Mouse (Mus musculus) midbrain, embryonic 15.5 days (tissue): ENCODE results near the gene Glis2. TPM values are rescaled to one million over a fixed set of nuclear protein-coding genes. Genes with fewer than 3 reads are reported as not detected.
A peak's percentile ranks its signal among the peaks of the same experiment; 100 is the strongest.

Experiments used
- ATAC-seq: fragments of 200-750 bp; cut with Nextera tagmentation; replicated peaks from 2 replicates; pipeline ENCODE4 v1.8.0; 2017; ENCODE audit warnings: moderate TSS enrichment
- H3K27ac ChIP-seq: fragments of 300-500 bp; sonication (generic); 2 replicates; pipeline ENCODE4 v1.5.1; 2015; ENCODE audit warnings: mild to moderate bottlenecking, inconsistent platforms
- H3K27me3 ChIP-seq: fragments of 300-500 bp; sonication (generic); replicated peaks from 2 replicates; pipeline ENCODE4 v1.6.1; 2015; ENCODE audit warnings: inconsistent platforms
- H3K36me3 ChIP-seq: fragments of 300-500 bp; sonication (generic); replicated peaks from 2 replicates; pipeline ENCODE4 v1.6.1; 2015; ENCODE audit warnings: inconsistent platforms
- H3K4me1 ChIP-seq: fragments of 300-500 bp; sonication (generic); 2 replicates; pipeline ENCODE4 v1.6.1; 2015; ENCODE audit warnings: inconsistent platforms
- H3K4me2 ChIP-seq: fragments of 300-500 bp; sonication (generic); 2 replicates; pipeline ENCODE4 v1.6.1; 2015; ENCODE audit warnings: inconsistent platforms, mild to moderate bottlenecking, moderate library complexity
- H3K4me3 ChIP-seq: fragments of 300-500 bp; sonication (generic); 2 replicates; pipeline ENCODE4 v1.5.1; 2015; ENCODE audit warnings: mild to moderate bottlenecking, inconsistent platforms
- H3K9ac ChIP-seq: fragments of 300-500 bp; sonication (generic); 2 replicates; pipeline ENCODE4 v1.6.1; 2015; ENCODE audit warnings: mild to moderate bottlenecking, inconsistent platforms
- H3K9me3 ChIP-seq: fragments of 300-500 bp; sonication (generic); 2 replicates; pipeline ENCODE4 v1.6.1; 2016; ENCODE audit warnings: inconsistent platforms
- WGBS: fragments of 180-500 bp; shearing (Covaris S2); methylation state at CpG from one replicate; pipeline ENCODE4 v1.1.7; 2015; ENCODE audit warnings: mixed read lengths; 5-methylcytosine and 5-hydroxymethylcytosine counted together
- polyA plus RNA-seq: library from polyadenylated mRNA; unstranded; fragments of >200 nt; fragmentation: Nextera tagmentation; extraction: Ambion mirVana; gene quantifications from 2 replicates; pipeline ENCODE4 v1.2.1, GENCODE M21; 2015

Glis2 gene
- polyA plus RNA-seq, 1 experiment from 2014 or later, result 17.3 TPM

DNA sequence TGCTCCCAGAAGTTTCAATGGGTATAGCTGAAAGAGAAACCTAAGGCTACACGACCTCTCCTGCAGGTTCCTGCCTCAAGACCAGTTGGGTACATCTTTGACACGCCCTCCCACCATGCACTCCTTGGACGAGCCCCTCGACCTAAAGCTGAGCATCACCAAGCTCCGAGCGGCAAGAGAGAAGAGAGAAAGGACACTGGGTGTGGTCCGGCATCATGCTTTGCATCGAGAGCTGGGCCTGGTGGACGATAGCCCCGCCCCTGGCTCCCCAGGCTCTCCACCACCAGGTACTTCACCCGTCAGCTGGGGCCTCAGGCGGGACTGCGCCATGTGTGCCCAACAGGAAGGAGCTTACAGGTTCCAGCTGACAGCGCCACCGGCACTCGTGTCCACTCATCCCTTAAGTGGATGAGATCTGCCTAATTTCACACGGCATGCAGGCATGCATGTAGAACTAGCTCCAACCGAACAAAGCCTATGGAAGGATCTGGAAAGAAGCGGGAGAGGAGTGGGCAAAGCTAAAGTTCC lies 14.1 kb downstream of the Glis2 start:
- Histone ChIP-seq H3K27me3 (no peaks in the 10 kb centered on the region), H3K4me2 (no peak overlapping the region), H3K4me1 (peaks cover 35% of the 10 kb centered on the region), H3K4me3 (no peak overlapping the region), H3K27ac (0 out of 2 replicates have a peak overlapping the region, but pooled peaks have one; percentile 32), H3K9ac (no peak overlapping the region), H3K9me3 (no peaks in the 10 kb centered on the region), H3K36me3 (peaks cover 30% of the 10 kb centered on the region)
- 85% methylated on average over 19 of the region's 19 CpGs for WGBS
- ATAC-seq, result no peak

DNA sequence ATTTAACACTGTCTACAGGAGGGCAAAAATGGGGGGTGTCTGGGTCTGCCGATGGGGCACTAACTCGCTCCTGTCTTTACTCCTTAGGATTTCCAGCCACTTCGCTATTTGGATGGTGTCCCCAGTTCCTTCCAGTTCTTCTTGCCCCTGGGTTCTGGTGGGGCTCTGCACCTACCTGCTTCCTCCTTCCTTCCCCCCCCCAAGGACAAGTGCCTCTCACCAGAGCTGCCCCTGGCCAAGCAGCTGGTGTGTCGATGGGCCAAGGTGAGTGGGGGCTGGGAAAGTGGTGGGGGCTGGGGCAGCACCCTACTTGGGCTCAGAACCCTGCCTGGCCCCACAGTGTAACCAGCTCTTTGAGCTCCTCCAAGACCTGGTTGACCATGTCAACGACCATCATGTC lies 16.7 kb downstream of the Glis2 start:
- Histone ChIP-seq H3K9me3 (no peaks in the 10 kb centered on the region), H3K36me3 (peaks cover 50% of the 10 kb centered on the region), H3K9ac (no peak overlapping the region), H3K4me3 (no peak overlapping the region), H3K4me2 (no peak overlapping the region), H3K27ac (no peak overlapping the region), H3K27me3 (no peaks in the 10 kb centered on the region), H3K4me1 (peaks cover 18% of the 10 kb centered on the region)
- 93% methylated on average over 5 of the region's 5 CpGs for WGBS
- no peak for ATAC-seq

DNA sequence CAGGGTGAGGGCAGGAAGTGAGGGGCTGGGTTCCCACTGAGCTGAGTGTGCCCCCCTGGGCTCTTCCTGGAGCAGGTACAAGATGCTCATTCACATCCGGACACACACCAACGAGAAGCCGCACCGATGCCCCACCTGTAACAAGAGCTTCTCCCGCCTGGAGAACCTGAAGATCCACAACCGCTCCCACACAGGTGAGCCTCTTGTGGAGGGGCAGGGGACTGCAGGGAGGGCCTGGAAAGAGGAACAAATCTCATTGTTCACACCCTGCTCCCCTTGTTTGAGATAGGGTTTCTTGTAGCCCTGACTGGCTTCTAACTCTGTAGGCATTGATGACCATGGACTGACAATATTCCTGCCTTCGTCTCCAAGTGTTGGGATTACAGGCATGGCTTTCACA lies 17.2 kb downstream of the Glis2 start:
- Histone ChIP-seq H3K36me3 (peaks cover 54% of the 10 kb centered on the region), H3K27me3 (no peaks in the 10 kb centered on the region), H3K9ac (no peak overlapping the region), H3K9me3 (no peaks in the 10 kb centered on the region), H3K27ac (no peak overlapping the region), H3K4me2 (no peak overlapping the region), H3K4me1 (peaks cover 13% of the 10 kb centered on the region), H3K4me3 (no peak overlapping the region)
- no peak for ATAC-seq
- 94% methylated on average over 7 of the region's 7 CpGs for whole genome bisulfite sequencing

DNA sequence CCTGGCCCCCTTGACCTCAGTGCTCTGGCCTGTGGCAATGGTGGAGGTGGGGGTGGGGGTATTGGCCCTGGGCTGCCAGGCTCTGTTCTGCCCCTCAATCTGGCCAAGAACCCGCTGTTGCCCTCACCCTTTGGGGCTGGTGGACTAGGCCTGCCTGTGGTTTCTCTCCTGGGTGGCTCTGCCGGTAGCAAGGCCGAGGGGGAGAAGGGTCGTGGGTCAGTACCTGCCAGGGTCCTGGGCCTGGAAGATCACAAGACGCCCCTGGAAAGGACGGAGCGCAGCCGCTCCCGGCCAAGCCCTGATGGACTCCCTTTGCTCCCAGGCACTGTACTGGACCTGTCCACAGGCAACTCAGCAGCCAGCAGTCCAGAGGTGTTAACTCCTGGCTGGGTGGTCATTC lies 19.2 kb downstream of the Glis2 start:
- Histone ChIP-seq H3K27ac (no peak overlapping the region), H3K4me2 (no peak overlapping the region), H3K4me1 (no peaks in the 10 kb centered on the region), H3K4me3 (no peak overlapping the region), H3K36me3 (peaks cover 53% of the 10 kb centered on the region), H3K9ac (no peak overlapping the region), H3K9me3 (no peaks in the 10 kb centered on the region), H3K27me3 (no peaks in the 10 kb centered on the region)
- 91% methylated on average over 9 of the region's 9 CpGs for WGBS
- ATAC-seq, result no peak

DNA sequence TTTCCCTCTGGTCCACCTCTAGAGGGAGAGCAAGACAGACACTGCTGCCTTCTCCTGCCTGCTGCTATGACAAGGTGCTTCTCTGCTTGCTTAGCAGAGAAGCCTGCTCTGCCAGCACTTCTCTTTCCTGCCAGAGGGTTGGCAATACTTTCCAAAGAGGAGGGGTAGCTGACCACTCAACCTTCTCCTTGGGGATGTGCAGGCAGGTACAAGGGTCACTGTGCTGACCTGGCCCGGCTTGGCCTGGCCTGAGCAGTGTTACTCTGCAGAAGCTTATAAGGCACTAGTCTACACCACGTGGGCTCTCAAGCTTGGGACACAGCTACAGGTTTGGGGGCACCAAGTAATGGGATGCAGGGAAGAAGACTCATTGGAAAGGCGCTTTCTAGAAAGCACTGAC lies 20.1 kb downstream of the Glis2 start:
- no peak overlapping the region for H3K4me3 ChIP-seq
- H3K4me2 ChIP-seq, result no peak overlapping the region
- no peaks in the 10 kb centered on the region for H3K4me1 ChIP-seq
- peaks cover 50% of the 10 kb centered on the region for H3K36me3 ChIP-seq
- H3K9ac ChIP-seq, result no peak overlapping the region
- 93% methylated on average over 3 of the region's 3 CpGs for WGBS
- H3K9me3 ChIP-seq, result no peaks in the 10 kb centered on the region
- H3K27ac ChIP-seq, result no peak overlapping the region
- H3K27me3 ChIP-seq, result no peaks in the 10 kb centered on the region
- peak; percentile 29; the same call in 1 of the 2 replicates for ATAC-seq

DNA sequence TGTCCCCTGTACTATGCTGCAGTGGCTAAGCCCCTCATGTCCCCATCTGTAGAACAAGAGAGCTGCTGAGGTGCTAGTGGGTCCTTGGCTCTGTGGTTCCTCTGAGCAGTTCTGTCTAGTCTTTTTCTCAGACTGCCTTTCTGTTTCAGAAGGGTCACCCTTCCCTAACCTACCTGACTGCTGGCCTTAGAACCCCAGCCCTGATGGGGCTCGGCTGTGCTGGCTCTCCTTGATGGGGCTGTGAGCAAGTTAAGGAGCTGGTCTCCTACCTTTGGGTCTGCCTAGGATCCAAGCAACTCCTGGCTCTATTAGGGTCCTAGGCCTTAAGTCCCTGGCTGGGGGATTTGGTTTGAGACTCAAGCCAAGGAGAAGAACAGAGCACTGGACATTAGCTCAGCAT lies 20.8 kb downstream of the Glis2 start:
- WGBS, result 84% methylated on average over 1 of the region's 1 CpGs
- no peaks in the 10 kb centered on the region for H3K4me1 ChIP-seq
- H3K9ac ChIP-seq, result no peak overlapping the region
- H3K4me2 ChIP-seq, result no peak overlapping the region
- no peak for ATAC-seq
- no peak overlapping the region for H3K27ac ChIP-seq
- H3K9me3 ChIP-seq, result no peaks in the 10 kb centered on the region
- no peaks in the 10 kb centered on the region for H3K27me3 ChIP-seq
- H3K36me3 ChIP-seq, result peaks cover 47% of the 10 kb centered on the region
- no peak overlapping the region for H3K4me3 ChIP-seq

DNA sequence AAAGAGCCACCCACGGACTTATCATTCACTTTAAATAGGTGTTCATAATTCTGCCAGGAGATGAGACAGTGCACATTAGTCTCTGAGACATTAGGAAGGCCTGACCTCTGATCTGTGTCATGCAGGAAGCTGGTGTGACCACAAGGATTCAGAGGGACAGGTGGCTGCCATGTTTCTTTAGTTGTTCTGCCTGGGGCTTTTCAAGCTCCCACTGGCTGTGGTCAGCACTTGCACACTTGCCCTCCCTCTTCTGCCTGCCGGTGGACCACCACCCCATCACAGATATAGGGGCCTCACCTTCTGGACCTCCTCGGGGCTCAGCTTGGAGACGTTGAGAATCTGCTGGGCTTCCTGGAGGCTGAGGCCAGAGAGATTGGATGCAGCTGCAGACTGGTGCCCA lies 22.3 kb downstream of the Glis2 start:
- Histone ChIP-seq H3K9me3 (no peaks in the 10 kb centered on the region), H3K4me2 (no peak overlapping the region), H3K4me1 (peaks cover 3% of the 10 kb centered on the region; the same call in 1 of the 2 replicates), H3K9ac (no peak overlapping the region), H3K36me3 (peaks cover 38% of the 10 kb centered on the region), H3K27me3 (no peaks in the 10 kb centered on the region), H3K27ac (no peak overlapping the region), H3K4me3 (no peak overlapping the region)
- no peak for ATAC-seq
- 81% methylated on average over 4 of the region's 4 CpGs for WGBS

DNA sequence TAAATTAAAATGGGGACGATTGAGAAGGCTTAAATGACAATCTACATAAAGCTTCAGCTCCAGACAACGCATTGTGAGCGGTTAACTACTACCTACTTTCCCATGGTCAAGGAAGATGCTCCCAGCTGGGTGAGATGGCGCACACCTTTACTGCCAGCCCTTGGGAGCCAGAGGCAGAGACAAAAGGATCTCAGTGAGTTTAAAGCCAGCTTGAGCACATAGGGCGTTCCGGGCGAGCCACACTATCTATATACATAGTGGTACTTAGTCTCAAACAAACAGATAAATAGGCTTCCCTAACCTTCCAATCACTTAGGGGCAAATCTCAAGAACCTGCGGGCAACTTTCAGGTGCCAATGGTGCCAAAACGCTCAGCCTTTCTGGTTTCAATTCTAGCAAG lies 29.6 kb downstream of the Glis2 start:
- Histone ChIP-seq H3K9me3 (no peaks in the 10 kb centered on the region), H3K4me3 (peak overlapping the region; percentile 67), H3K4me2 (peak overlapping the region; percentile 65), H3K27ac (peak overlapping the region; percentile 85), H3K4me1 (peaks cover 30% of the 10 kb centered on the region), H3K36me3 (peaks cover 6% of the 10 kb centered on the region; the same call in 1 of the 2 replicates), H3K27me3 (no peaks in the 10 kb centered on the region), H3K9ac (peak overlapping the region; percentile 69)
- 17% methylated on average over 9 of the region's 9 CpGs for WGBS
- ATAC-seq, result peak; percentile 32

DNA sequence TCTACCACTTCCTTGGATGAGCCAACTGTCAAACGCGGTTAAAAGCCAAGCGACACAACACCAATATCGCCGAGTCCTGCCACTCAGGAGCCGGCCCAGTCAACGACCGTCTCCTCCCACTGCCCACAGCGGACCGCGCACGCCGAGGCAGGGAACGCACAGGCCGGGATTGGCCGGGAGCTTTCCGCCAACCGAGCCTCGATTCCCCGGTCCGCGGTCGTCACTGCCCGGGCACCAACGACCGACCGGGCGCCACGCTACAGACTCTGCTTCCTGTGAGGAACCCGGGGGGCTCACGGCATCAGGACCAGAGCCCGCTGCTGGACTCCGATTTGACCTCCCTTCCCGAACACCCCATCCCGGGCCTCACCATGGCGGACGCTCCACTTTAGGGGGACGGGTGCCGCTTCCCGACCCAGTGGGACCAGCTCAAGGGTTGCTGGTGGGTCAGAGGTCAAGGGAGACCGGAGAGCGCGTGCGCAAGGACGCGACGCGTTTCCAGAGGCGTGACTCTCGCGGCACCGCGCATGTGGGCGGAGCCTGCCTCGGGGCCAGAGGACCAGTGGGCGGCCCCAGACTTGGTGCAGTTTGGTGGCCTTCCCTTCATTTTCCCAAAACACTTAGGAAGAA lies 30.1 kb downstream of the Glis2 start, which contains the start of gene Pam16:
Pam16 (minus strand) TSS at position 508 of the 630 bp plus-strand sequence.
- peak within 1 kb of the TSS; percentile 69 for H3K9ac ChIP-seq
- peaks cover 6% of the 10 kb centered on the region; the same call in 1 of the 2 replicates for H3K36me3 ChIP-seq
- under 1% methylated on average over 56 of the region's 56 CpGs for WGBS
- peak within 1 kb of the TSS; percentile 67 for H3K4me3 ChIP-seq
- H3K4me2 ChIP-seq, result peak within 1 kb of the TSS; percentile 65
- peak within 1 kb of the TSS; percentile 85 for H3K27ac ChIP-seq
- peak; percentile 87 for ATAC-seq
- no peaks in the 10 kb centered on the region for H3K9me3 ChIP-seq
- H3K4me1 ChIP-seq, result peaks cover 30% of the 10 kb centered on the region
- no peaks in the 10 kb centered on the region for H3K27me3 ChIP-seq

DNA sequence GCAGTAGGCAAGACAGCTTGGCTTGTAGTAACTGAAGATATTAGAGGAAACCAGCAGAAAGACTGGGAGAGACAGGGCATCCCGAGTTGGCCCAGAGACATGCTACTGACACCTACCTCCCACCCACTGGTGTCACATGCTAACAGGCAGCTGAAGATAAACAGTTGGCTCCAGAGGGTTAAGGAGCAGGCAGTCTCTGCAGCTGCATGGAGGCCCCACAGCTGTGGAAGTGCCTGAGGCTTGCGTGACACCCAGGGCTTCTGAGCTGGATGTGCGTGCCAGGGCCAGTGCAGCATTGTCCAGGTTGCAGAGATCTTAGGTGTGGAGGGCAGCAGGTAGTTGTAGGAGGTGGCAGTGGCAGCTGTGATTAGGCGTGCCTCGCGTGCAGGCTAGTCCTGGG lies 32.6 kb downstream of the Glis2 start:
- H3K4me1 ChIP-seq, result peaks cover 24% of the 10 kb centered on the region
- H3K27me3 ChIP-seq, result no peaks in the 10 kb centered on the region
- no peaks in the 10 kb centered on the region for H3K9me3 ChIP-seq
- no peak overlapping the region for H3K27ac ChIP-seq
- peaks cover 6% of the 10 kb centered on the region; the same call in 1 of the 2 replicates for H3K36me3 ChIP-seq
- H3K9ac ChIP-seq, result no peak overlapping the region
- H3K4me2 ChIP-seq, result no peak overlapping the region
- H3K4me3 ChIP-seq, result no peak overlapping the region
- no peak for ATAC-seq
- 86% methylated on average over 6 of the region's 6 CpGs for WGBS

DNA sequence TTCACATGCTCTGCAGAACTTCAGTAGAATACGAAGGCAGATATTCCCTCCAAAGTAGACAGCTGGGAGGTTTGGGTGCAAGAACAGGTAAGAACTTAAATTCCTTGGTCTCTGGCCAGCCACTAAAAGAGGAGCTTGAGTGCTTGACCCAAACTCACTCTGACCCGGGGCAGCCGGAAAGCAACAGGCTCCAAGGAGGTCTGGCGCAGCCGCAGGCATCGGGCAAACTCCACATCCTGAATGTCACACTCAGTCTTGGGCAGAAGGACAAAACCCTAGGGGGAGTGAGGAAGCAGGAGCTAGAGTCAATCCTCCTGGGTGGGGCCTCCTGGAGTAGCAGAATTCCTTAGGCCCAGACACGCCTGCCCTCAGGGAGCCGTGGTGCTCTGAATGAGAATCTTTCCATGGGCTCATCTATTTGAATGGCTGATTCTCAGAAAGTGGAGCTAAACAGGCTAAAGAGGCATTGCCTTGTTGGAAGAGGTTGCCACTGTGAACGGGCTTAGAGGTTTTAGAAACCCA lies 34.4 kb downstream of the Glis2 start:
- Histone ChIP-seq H3K27me3 (no peaks in the 10 kb centered on the region), H3K4me3 (no peak overlapping the region), H3K4me1 (peaks cover 6% of the 10 kb centered on the region), H3K27ac (no peak overlapping the region), H3K9me3 (no peaks in the 10 kb centered on the region), H3K36me3 (peaks cover 6% of the 10 kb centered on the region; the same call in 1 of the 2 replicates), H3K4me2 (no peak overlapping the region), H3K9ac (no peak overlapping the region)
- 90% methylated on average over 9 of the region's 9 CpGs for WGBS
- no peak for ATAC-seq

DNA sequence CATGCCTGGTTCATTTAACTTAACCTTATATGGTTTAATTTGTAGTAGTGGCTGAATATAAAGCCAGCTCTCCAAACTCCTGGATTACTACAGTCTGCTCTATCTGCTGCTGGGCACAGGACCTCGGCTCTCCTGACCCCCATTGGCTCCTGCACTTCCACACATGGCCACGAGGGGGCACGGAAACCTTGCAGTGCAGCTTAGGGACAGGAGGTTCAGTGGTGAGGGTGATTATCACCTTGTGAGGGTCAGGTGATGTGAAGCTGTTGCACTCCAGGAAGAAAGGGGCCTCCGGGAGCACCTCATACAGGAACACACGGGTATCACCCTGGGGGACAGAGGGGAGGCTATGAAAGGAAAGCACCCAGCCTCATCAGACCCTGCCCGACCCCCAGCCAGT lies 35.4 kb downstream of the Glis2 start:
- Histone ChIP-seq H3K4me3 (no peak overlapping the region), H3K36me3 (peaks cover 6% of the 10 kb centered on the region; the same call in 1 of the 2 replicates), H3K27ac (no peak overlapping the region), H3K9me3 (no peaks in the 10 kb centered on the region), H3K27me3 (no peaks in the 10 kb centered on the region), H3K9ac (no peak overlapping the region), H3K4me1 (peaks cover 5% of the 10 kb centered on the region), H3K4me2 (no peak overlapping the region)
- 30% methylated on average over 6 of the region's 6 CpGs for WGBS
- ATAC-seq, result 0 out of 2 replicates have a peak, but pooled peaks have one; percentile 7
